Mouse (Mus musculus): ENCODE data around the gene Pick1. TPM values are rescaled to one million over a fixed set of nuclear protein-coding genes. Genes with fewer than 3 reads are reported as not detected.

Pick1 gene
- total RNA-seq, 1 experiment = 61.0 TPM

- no peak overlapping the region for H3K4me3 ChIP-seq (ENCODE audit: insufficient read depth in 1 of 2, low read depth in 1 of 2, low read length in 2 of 2, poor library complexity in 1 of 2, severe bottlenecking in 1 of 2)
- no peak for DNase-seq (ENCODE audit: low read depth, low spot score)
- no peak overlapping the region for H3K27ac ChIP-seq (ENCODE audit: insufficient read depth, low read depth, low read length, poor library complexity, severe bottlenecking)
- in situ Hi-C loops (cut with MboI; ENCODE audit: low sequenced_read_pairs in 2 of 2, unreplicated experiment in 2 of 2) = no loop called here
- TF ChIP-seq ZNF384 (IDR thresholded peaks at IDR 0.05; ENCODE audit: low read depth, low read length) (no peak), MAFK (IDR thresholded peaks at IDR 0.05; ENCODE audit: insufficient read depth, low read depth, low read length) (no peak), ZC3H11A (IDR thresholded peaks at IDR 0.05; ENCODE audit: borderline replicate concordance, low read depth, low read length) (no peak), HCFC1 (IDR thresholded peaks at IDR 0.05; ENCODE audit: borderline replicate concordance, insufficient read depth, low read length) (no peak)
- no peaks in the 10 kb centered on the region for H3K9me3 ChIP-seq (ENCODE audit: control insufficient read depth, insufficient read depth, low read depth, low read length)
- peaks cover 0 to 5% of the 10 kb centered on the region in 2 experiments; a peak in 2 of 4 replicates for H3K4me1 ChIP-seq (ENCODE audit: control insufficient read depth in 2 of 2, insufficient read depth in 2 of 2, low read length in 2 of 2, poor library complexity in 1 of 2)
- no peaks in the 10 kb centered on the region for H3K36me3 ChIP-seq (ENCODE audit: control insufficient read depth, insufficient read depth, low read length, poor library complexity, severe bottlenecking)
- no peak overlapping the region for H3K9ac ChIP-seq (ENCODE audit: insufficient read depth, low read depth, low read length, poor library complexity, severe bottlenecking)
These were observed 33.5 kb upstream of the Pick1 start for GRCm38 (mm10) chr15:79195492-79195891.

- Histone ChIP-seq H3K9me3 (ENCODE audit: control insufficient read depth, insufficient read depth, low read depth, low read length) (no peaks in the 10 kb centered on the region), H3K4me1 (ENCODE audit: control insufficient read depth in 2 of 2, insufficient read depth in 2 of 2, low read length in 2 of 2, poor library complexity in 1 of 2) (peaks cover 0 to 5% of the 10 kb centered on the region in 2 experiments; a peak in 1 of 4 replicates), H3K9ac (ENCODE audit: insufficient read depth, low read depth, low read length, poor library complexity, severe bottlenecking) (no peak overlapping the region), H3K27ac (ENCODE audit: insufficient read depth, low read depth, low read length, poor library complexity, severe bottlenecking) (no peak overlapping the region; the same call in 1 of the 2 replicates), H3K36me3 (ENCODE audit: control insufficient read depth, insufficient read depth, low read length, poor library complexity, severe bottlenecking) (no peaks in the 10 kb centered on the region), H3K4me3 (ENCODE audit: insufficient read depth in 1 of 2, low read depth in 1 of 2, low read length in 2 of 2, poor library complexity in 1 of 2, severe bottlenecking in 1 of 2) (no peak overlapping the region)
- no peak for DNase-seq (ENCODE audit: low read depth, low spot score)
- in situ Hi-C loops (cut with MboI; ENCODE audit: low sequenced_read_pairs in 2 of 2, unreplicated experiment in 2 of 2) = no loop called here
- no peak for TF ChIP-seq MAFK (IDR thresholded peaks at IDR 0.05; ENCODE audit: insufficient read depth, low read depth, low read length)
- TF ChIP-seq ZNF384 (IDR thresholded peaks at IDR 0.05; ENCODE audit: low read depth, low read length) = no peak
- no peak for TF ChIP-seq ZC3H11A (IDR thresholded peaks at IDR 0.05; ENCODE audit: borderline replicate concordance, low read depth, low read length)
- no peak for TF ChIP-seq HCFC1 (IDR thresholded peaks at IDR 0.05; ENCODE audit: borderline replicate concordance, insufficient read depth, low read length)
- TF ChIP-seq CHD2 (IDR thresholded peaks at IDR 0.05; ENCODE audit: low read depth, low read length) = no peak
These were observed 29.5 kb upstream of the Pick1 start for GRCm38 (mm10) chr15:79199390-79199976.

GRCm38 (mm10) chr15:79201491-79202150 lies 27.4 kb upstream of the Pick1 start:
- no peak for TF ChIP-seq CHD2 (IDR thresholded peaks at IDR 0.05; ENCODE audit: low read depth, low read length)
- TF ChIP-seq MAFK (IDR thresholded peaks at IDR 0.05; ENCODE audit: insufficient read depth, low read depth, low read length) = no peak
- TF ChIP-seq HCFC1 (IDR thresholded peaks at IDR 0.05; ENCODE audit: borderline replicate concordance, insufficient read depth, low read length) = no peak

GRCm38 (mm10) chr15:79202575-79202974 lies 26.4 kb upstream of the Pick1 start:
- Histone ChIP-seq H3K9ac (ENCODE audit: insufficient read depth, low read depth, low read length, poor library complexity, severe bottlenecking) (no peak overlapping the region), H3K4me3 (ENCODE audit: insufficient read depth in 1 of 2, low read depth in 1 of 2, low read length in 2 of 2, poor library complexity in 1 of 2, severe bottlenecking in 1 of 2) (peak overlapping the region in 1 of 2 experiments; percentile 9; a peak in 1 of 4 replicates), H3K4me1 (ENCODE audit: control insufficient read depth in 2 of 2, insufficient read depth in 2 of 2, low read length in 2 of 2, poor library complexity in 1 of 2) (peaks cover 0 to 10% of the 10 kb centered on the region in 2 experiments; a peak in 1 of 4 replicates), H3K36me3 (ENCODE audit: control insufficient read depth, insufficient read depth, low read length, poor library complexity, severe bottlenecking) (no peaks in the 10 kb centered on the region), H3K27ac (ENCODE audit: insufficient read depth, low read depth, low read length, poor library complexity, severe bottlenecking) (no peak overlapping the region), H3K9me3 (ENCODE audit: control insufficient read depth, insufficient read depth, low read depth, low read length) (no peaks in the 10 kb centered on the region)
- TF ChIP-seq HCFC1 (IDR thresholded peaks at IDR 0.05; ENCODE audit: borderline replicate concordance, insufficient read depth, low read length) = no peak
- TF ChIP-seq ZC3H11A (IDR thresholded peaks at IDR 0.05; ENCODE audit: borderline replicate concordance, low read depth, low read length) = no peak
- no peak for TF ChIP-seq CHD2 (IDR thresholded peaks at IDR 0.05; ENCODE audit: low read depth, low read length)
- no peak for TF ChIP-seq MAFK (IDR thresholded peaks at IDR 0.05; ENCODE audit: insufficient read depth, low read depth, low read length)
- no peak for TF ChIP-seq ZNF384 (IDR thresholded peaks at IDR 0.05; ENCODE audit: low read depth, low read length)
- in situ Hi-C loops (cut with MboI; ENCODE audit: low sequenced_read_pairs in 2 of 2, unreplicated experiment in 2 of 2) = no loop called here
- no peak for DNase-seq (ENCODE audit: low read depth, low spot score)

More at GRCm38 (mm10) chr15:79201491-79202150, 27.4 kb upstream of the Pick1 start:
- no peak for DNase-seq (ENCODE audit: low read depth, low spot score)
- Histone ChIP-seq H3K4me3 (ENCODE audit: insufficient read depth in 1 of 2, low read depth in 1 of 2, low read length in 2 of 2, poor library complexity in 1 of 2, severe bottlenecking in 1 of 2) (no peak overlapping the region), H3K4me1 (ENCODE audit: control insufficient read depth in 2 of 2, insufficient read depth in 2 of 2, low read length in 2 of 2, poor library complexity in 1 of 2) (peaks cover 0 to 5% of the 10 kb centered on the region in 2 experiments; a peak in 1 of 4 replicates), H3K27ac (ENCODE audit: insufficient read depth, low read depth, low read length, poor library complexity, severe bottlenecking) (no peak overlapping the region), H3K9me3 (ENCODE audit: control insufficient read depth, insufficient read depth, low read depth, low read length) (no peaks in the 10 kb centered on the region), H3K9ac (ENCODE audit: insufficient read depth, low read depth, low read length, poor library complexity, severe bottlenecking) (no peak overlapping the region), H3K36me3 (ENCODE audit: control insufficient read depth, insufficient read depth, low read length, poor library complexity, severe bottlenecking) (no peaks in the 10 kb centered on the region)
- in situ Hi-C loops (cut with MboI; ENCODE audit: low sequenced_read_pairs in 2 of 2, unreplicated experiment in 2 of 2) = no loop called here

All from ES-E14 (cell line).